Mouse (Mus musculus): ENCODE data around the gene Gpr3.

DNA sequence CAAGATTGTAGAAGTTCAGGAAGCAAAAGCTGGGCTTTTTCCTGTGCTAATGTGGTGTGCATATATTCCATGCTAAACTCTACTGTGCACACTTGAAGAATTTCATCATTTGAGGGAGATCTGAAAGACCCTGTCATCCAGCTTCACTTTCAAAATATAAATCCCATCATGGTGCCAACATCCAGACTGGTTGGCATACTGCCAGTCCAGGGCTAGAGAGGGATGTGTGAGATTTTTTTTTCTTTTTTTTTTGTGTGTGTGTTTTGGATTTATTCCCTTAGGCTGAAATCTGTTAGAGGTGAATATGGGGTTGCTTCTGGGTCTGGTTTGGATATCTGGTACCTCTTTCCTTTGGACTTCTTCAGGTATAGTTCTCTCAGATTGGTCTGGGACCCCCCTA, 41.7 kb downstream of the Gpr3 start:
- no peak for TF ChIP-seq EP300 (IDR thresholded peaks at IDR 0.05; ENCODE audit: low read depth)
- TF ChIP-seq CTCF (IDR thresholded peaks at IDR 0.05; ENCODE audit: low read depth): no peak
